9 mouse cellular contexts compared by ENCODE assay signal in genomic region chr4:136218595-136219214, GRCm38 (mm10). TPM values are rescaled to one million over a fixed set of nuclear protein-coding genes. Genes with fewer than 3 reads are reported as not detected.
DNase-seq lines count a peak whose midpoint lies in the region; ATAC-seq and TF ChIP-seq lines count a peak whose summit lies in the region.
"Had no signal": no experiment of that assay in that cellular context is flagged by ENCODE, and none has a peak within 500 bp of the region (broad histone marks: within the 10 kb centered on the region; RNA-seq: fewer than 3 reads in every experiment).

No protein-coding gene starts in this region.

- WGBS in liver, embryonic 13.5 days (ENCODE audit: insufficient replicate concordance) = 22% methylated on average over 18 of the region's 18 CpGs
- 22% methylated on average over 18 of the region's 18 CpGs for WGBS in liver, embryonic 12.5 days (ENCODE audit: insufficient replicate concordance)
- WGBS in forebrain, embryonic 11.5 days = 14% methylated on average over 18 of the region's 18 CpGs
- 11% methylated on average over 18 of the region's 18 CpGs for WGBS in midbrain, postnatal 0 days

- H3K4me2 ChIP-seq in liver, embryonic 13.5 days = no peak overlapping the region
- H3K4me2 ChIP-seq in liver, embryonic 12.5 days = no peak overlapping the region
- 0 out of 2 replicates have a peak overlapping the region, but pooled peaks have one; percentile 15 for H3K4me2 ChIP-seq in forebrain, embryonic 11.5 days (ENCODE audit: low read depth, low read length, severe bottlenecking)
- peak overlapping the region; percentile 8; the same call in 1 of the 2 replicates for H3K4me2 ChIP-seq in midbrain, postnatal 0 days (ENCODE audit: low read depth, low read length, poor library complexity, severe bottlenecking)

- H3K4me1 ChIP-seq in liver, embryonic 13.5 days (replicated peaks) = peaks cover 19% of the 10 kb centered on the region
- H3K4me1 ChIP-seq in liver, embryonic 12.5 days = peaks cover 15% of the 10 kb centered on the region
- H3K4me1 ChIP-seq in forebrain, embryonic 11.5 days (replicated peaks; ENCODE audit: control insufficient read depth, insufficient read depth, low read length) = peaks cover 13% of the 10 kb centered on the region; the same call in 1 of the 2 replicates
- peaks cover 6% of the 10 kb centered on the region; the same call in 1 of the 2 replicates for H3K4me1 ChIP-seq in midbrain, postnatal 0 days (ENCODE audit: insufficient read depth, low read length)

- no peak overlapping the region for H3K4me3 ChIP-seq in liver, embryonic 13.5 days (replicated peaks)
- H3K4me3 ChIP-seq in liver, embryonic 12.5 days = no peak overlapping the region
- no peak overlapping the region for H3K4me3 ChIP-seq in forebrain, embryonic 11.5 days (ENCODE audit: low read depth, low read length)
- H3K4me3 ChIP-seq in midbrain, postnatal 0 days (ENCODE audit: low read depth, low read length) = no peak overlapping the region
- H3K4me3 ChIP-seq: erythroblast, embryonic 14.5 days had no signal

- no peak for DNase-seq in liver, embryonic 13.5 days
- DNase-seq in forebrain, embryonic 11.5 days (ENCODE audit: low spot score) = no peak
- peak; percentile 91 to 92 for DNase-seq in heart, postnatal 10 days
- DNase-seq in kidney, postnatal 25 days = peak; percentile 69 to 81
- DNase-seq in midbrain, postnatal 0 days (ENCODE audit: low spot score) = peak; percentile 78
- no peak for DNase-seq in layer of hippocampus, adult 11-12 months (ENCODE audit: low spot score)
- DNase-seq in frontal cortex, postnatal 25 days (ENCODE audit: low spot score in 2 of 2) = no peak

- no peak overlapping the region; the same call in 1 of the 2 replicates for H3K27ac ChIP-seq in liver, embryonic 13.5 days
- no peak overlapping the region for H3K27ac ChIP-seq in liver, embryonic 12.5 days
- no peak overlapping the region for H3K27ac ChIP-seq in forebrain, embryonic 11.5 days (ENCODE audit: low read depth, low read length)
- 0 out of 2 replicates have a peak overlapping the region, but pooled peaks have one; percentile 52 for H3K27ac ChIP-seq in midbrain, postnatal 0 days (ENCODE audit: low read depth, low read length)

- TF ChIP-seq CTCF in midbrain, postnatal 0 days (IDR thresholded peaks at IDR 0.05) = peak; percentile 56

- H3K27me3 ChIP-seq in liver, embryonic 13.5 days = peaks cover 64% of the 10 kb centered on the region
- peaks cover 69% of the 10 kb centered on the region for H3K27me3 ChIP-seq in liver, embryonic 12.5 days (replicated peaks)
- H3K27me3 ChIP-seq in forebrain, embryonic 11.5 days (ENCODE audit: control insufficient read depth, insufficient read depth, low read length) = peaks cover 3% of the 10 kb centered on the region; the same call in 1 of the 2 replicates
- H3K27me3 ChIP-seq in midbrain, postnatal 0 days (ENCODE audit: insufficient read depth, low read length) = no peaks in the 10 kb centered on the region; the same call in 1 of the 2 replicates

- intact Hi-C loops in heart, postnatal 10 days (cut with DNase I) = no loop called here

- no peaks in the 10 kb centered on the region for H3K36me3 ChIP-seq in liver, embryonic 13.5 days
- no peaks in the 10 kb centered on the region for H3K36me3 ChIP-seq in liver, embryonic 12.5 days
- H3K36me3 ChIP-seq in forebrain, embryonic 11.5 days (ENCODE audit: control insufficient read depth, insufficient read depth, low read length) = no peaks in the 10 kb centered on the region
- H3K36me3 ChIP-seq in midbrain, postnatal 0 days (ENCODE audit: insufficient read depth, low read length) = no peaks in the 10 kb centered on the region

- 0 out of 2 replicates have a peak overlapping the region, but pooled peaks have one; percentile 6 for H3K9ac ChIP-seq in liver, embryonic 13.5 days
- no peak overlapping the region for H3K9ac ChIP-seq in liver, embryonic 12.5 days
- H3K9ac ChIP-seq in forebrain, embryonic 11.5 days (ENCODE audit: low read length) = peak overlapping the region; percentile 9
- no peak overlapping the region; the same call in 1 of the 2 replicates for H3K9ac ChIP-seq in midbrain, postnatal 0 days (replicated peaks; ENCODE audit: low read length, poor library complexity, severe bottlenecking)

- no peak for ATAC-seq in liver, embryonic 13.5 days (ENCODE audit: low read depth)
- no peak for ATAC-seq in liver, embryonic 12.5 days
- ATAC-seq in forebrain, embryonic 11.5 days (replicated peaks; ENCODE audit: low FRiP score) = no peak
- no peak for ATAC-seq in midbrain, postnatal 0 days (ENCODE audit: low FRiP score)

- no peaks in the 10 kb centered on the region for H3K9me3 ChIP-seq in liver, embryonic 13.5 days (replicated peaks)
- H3K9me3 ChIP-seq in liver, embryonic 12.5 days (replicated peaks) = no peaks in the 10 kb centered on the region
- no peaks in the 10 kb centered on the region for H3K9me3 ChIP-seq in forebrain, embryonic 11.5 days (ENCODE audit: control insufficient read depth, low read length)
- H3K9me3 ChIP-seq in midbrain, postnatal 0 days (ENCODE audit: low read length) = no peaks in the 10 kb centered on the region

RNA-seq across cellular contexts. Expression of gene Asap3, which starts 12.5 kb away (rescaled TPM):
- 1.1 and 1.4 TPM in 2 replicates for polyA plus RNA-seq in liver, embryonic 13.5 days (2015; fragmentation: Nextera tagmentation; extraction: Ambion mirVana)
- 1.5 and 1.9 TPM in 2 replicates for polyA plus RNA-seq in liver, embryonic 12.5 days (2016; fragmentation: Nextera tagmentation; extraction: Ambion mirVana)
- 4.1 and 4.3 TPM in 2 replicates for polyA plus RNA-seq in forebrain, embryonic 11.5 days (2014; fragmentation: Nextera tagmentation; extraction: Ambion mirVana)
- total RNA-seq in heart, postnatal 10 days (2021) = 10 to 100 TPM in 1 of 2 experiments, 1 to 10 TPM in 1; 5.7 to 10.8 TPM
- total RNA-seq in midbrain, postnatal 0 days (2014; rRNA removed) = 5.9 and 7.6 TPM in 2 replicates
- 3.7 and 4.1 TPM in 2 replicates for polyA plus RNA-seq in midbrain, postnatal 0 days (2015; fragmentation: Nextera tagmentation; extraction: Ambion mirVana)

RNA-seq across cellular contexts. Expression of gene Tcea3, which starts 28.8 kb away (rescaled TPM):
- polyA plus RNA-seq in liver, embryonic 13.5 days (2015; fragmentation: Nextera tagmentation; extraction: Ambion mirVana) = 12.9 and 13.6 TPM in 2 replicates
- polyA plus RNA-seq in liver, embryonic 12.5 days (2016; fragmentation: Nextera tagmentation; extraction: Ambion mirVana) = 9.8 and 11.1 TPM in 2 replicates
- 1.1 and 1.6 TPM in 2 replicates for polyA plus RNA-seq in forebrain, embryonic 11.5 days (2014; fragmentation: Nextera tagmentation; extraction: Ambion mirVana)
- 10 to 100 TPM; 77.2 to 85.4 TPM for total RNA-seq in heart, postnatal 10 days (2021)
- total RNA-seq in midbrain, postnatal 0 days (2014; rRNA removed) = 0.66 and 1.1 TPM in 2 replicates
- 2.7 and 3.1 TPM in 2 replicates for polyA plus RNA-seq in midbrain, postnatal 0 days (2015; fragmentation: Nextera tagmentation; extraction: Ambion mirVana)
- polyA plus RNA-seq: erythroblast, embryonic 14.5 days had no signal

RNA-seq across cellular contexts. Expression of gene E2f2, which starts 46.5 kb away (rescaled TPM):
- polyA plus RNA-seq in liver, embryonic 13.5 days (2015; fragmentation: Nextera tagmentation; extraction: Ambion mirVana) = 64.7 and 72.1 TPM in 2 replicates
- polyA plus RNA-seq in liver, embryonic 12.5 days (2016; fragmentation: Nextera tagmentation; extraction: Ambion mirVana) = 63.4 and 69.1 TPM in 2 replicates
- polyA plus RNA-seq in forebrain, embryonic 11.5 days (2014; fragmentation: Nextera tagmentation; extraction: Ambion mirVana) = 9.4 and 10.2 TPM in 2 replicates
- 1 to 10 TPM; 4.3 to 6.8 TPM for total RNA-seq in heart, postnatal 10 days (2021)
- 1.1 and 2.0 TPM in 2 replicates for total RNA-seq in midbrain, postnatal 0 days (2014; rRNA removed)
- 0.46 and 0.50 TPM in 2 replicates for polyA plus RNA-seq in midbrain, postnatal 0 days (2015; fragmentation: Nextera tagmentation; extraction: Ambion mirVana)

Comparison
In these comparisons a context has a peak if more than half of its experiments do, and no peak if none do; other contexts are left out.
1. H3K9ac ChIP-seq: peak in liver, embryonic 13.5 days (single experiment) and forebrain, embryonic 11.5 days (single experiment); none in liver, embryonic 12.5 days (single experiment) and midbrain, postnatal 0 days (single experiment).
2. DNase-seq: peak in heart, postnatal 10 days (2 of 2), kidney, postnatal 25 days (2 of 2) and midbrain, postnatal 0 days (single experiment); none in liver, embryonic 13.5 days (single experiment), forebrain, embryonic 11.5 days (single experiment), layer of hippocampus, adult 11-12 months (single experiment) and frontal cortex, postnatal 25 days (0 of 2).
3. H3K4me2 ChIP-seq: peak in forebrain, embryonic 11.5 days (single experiment) and midbrain, postnatal 0 days (single experiment); none in liver, embryonic 13.5 days (single experiment) and liver, embryonic 12.5 days (single experiment).